Mouse (Mus musculus) kidney, postnatal 36 days (tissue): ENCODE data around the gene Bcl2l10.

Experiments
- DNase-seq, 2 experiments: peaks; one replicate each; pipeline ENCODE4 v3.0.0; 2021 to 2022; ENCODE audit warnings: mixed read lengths in 2 of 2

Bcl2l10 gene

GRCm38 (mm10) chr9:75347458-75347857 is at the start of gene Bcl2l10:
Bcl2l10 (plus strand) TSS chr9:75347758.
- no peak for DNase-seq

GRCm38 (mm10) chr9:75299342-75299741 is 48.2 kb upstream of the Bcl2l10 start:
- no peak for DNase-seq

- no peak for DNase-seq
Observed at GRCm38 (mm10) chr9:75303033-75303432, 44.5 kb upstream of the Bcl2l10 start.

- no peak for DNase-seq
Observed at GRCm38 (mm10) chr9:75303701-75304261, 43.8 kb upstream of the Bcl2l10 start.

GRCm38 (mm10) chr9:75304286-75304685 is 43.3 kb upstream of the Bcl2l10 start:
- DNase-seq, result no peak

- DNase-seq, result no peak
Observed at GRCm38 (mm10) chr9:75306126-75306898, 41.2 kb upstream of the Bcl2l10 start, which contains the start of gene Gnb5. Gnb5 (plus strand) TSS chr9:75306288.

- no peak for DNase-seq
Observed at GRCm38 (mm10) chr9:75307015-75307414, 40.5 kb upstream of the Bcl2l10 start.

GRCm38 (mm10) chr9:75308621-75309020 is 38.9 kb upstream of the Bcl2l10 start:
- no peak for DNase-seq

- DNase-seq, result peak; percentile 65 to 91
Observed at GRCm38 (mm10) chr9:75312008-75312407, 35.5 kb upstream of the Bcl2l10 start.

- DNase-seq, result no peak
Observed at GRCm38 (mm10) chr9:75313138-75313831, 34.3 kb upstream of the Bcl2l10 start.

- DNase-seq, result peak; percentile 64 to 91
Observed at GRCm38 (mm10) chr9:75313832-75314516, 33.6 kb upstream of the Bcl2l10 start.

GRCm38 (mm10) chr9:75314517-75315105 is 32.9 kb upstream of the Bcl2l10 start:
- peak in 1 of 2 experiments; percentile 22 for DNase-seq

- DNase-seq, result no peak
Observed at GRCm38 (mm10) chr9:75315238-75315637, 32.3 kb upstream of the Bcl2l10 start.

GRCm38 (mm10) chr9:75316771-75317170 is 30.8 kb upstream of the Bcl2l10 start:
- no peak for DNase-seq

GRCm38 (mm10) chr9:75318196-75318595 is 29.4 kb upstream of the Bcl2l10 start:
- DNase-seq, result no peak

GRCm38 (mm10) chr9:75319365-75319764 is 28.2 kb upstream of the Bcl2l10 start:
- no peak for DNase-seq

- peak; percentile 3 to 9 for DNase-seq
Observed at GRCm38 (mm10) chr9:75322099-75322885, 25.3 kb upstream of the Bcl2l10 start.

- no peak for DNase-seq
Observed at GRCm38 (mm10) chr9:75328047-75328446, 19.5 kb upstream of the Bcl2l10 start.

- no peak for DNase-seq
Observed at GRCm38 (mm10) chr9:75330821-75331220, 16.7 kb upstream of the Bcl2l10 start.

GRCm38 (mm10) chr9:75334440-75334839 is 13.1 kb upstream of the Bcl2l10 start:
- DNase-seq, result no peak

- DNase-seq, result no peak
Observed at GRCm38 (mm10) chr9:75338016-75338415, 9.5 kb upstream of the Bcl2l10 start.

GRCm38 (mm10) chr9:75342433-75342832 is 5.1 kb upstream of the Bcl2l10 start:
- DNase-seq, result no peak
